Mouse (Mus musculus): ENCODE measurements around the gene Ubash3a. TPM values are rescaled to one million over a fixed set of nuclear protein-coding genes. Genes with fewer than 3 reads are reported as not detected.

Gene Ubash3a
- polyA plus RNA-seq, 1 experiment from 2014 or later, result not detected

- 69% methylated on average over 12 of the region's 12 CpGs for WGBS
- no peaks in the 10 kb centered on the region for H3K27me3 ChIP-seq (ENCODE audit: control insufficient read depth, insufficient read depth, low read length)
- ATAC-seq (ENCODE audit: low FRiP score, low TSS enrichment) (no peak), DNase-seq (no peak)
- no peak overlapping the region for H3K4me2 ChIP-seq (ENCODE audit: low read length)
- H3K27ac ChIP-seq (replicated peaks; ENCODE audit: low read depth, low read length), result no peak overlapping the region
- no peaks in the 10 kb centered on the region for H3K36me3 ChIP-seq (ENCODE audit: control insufficient read depth, insufficient read depth, low read length)
- H3K9ac ChIP-seq (replicated peaks; ENCODE audit: low read length), result no peak overlapping the region
- H3K4me1 ChIP-seq (ENCODE audit: control insufficient read depth, insufficient read depth, low read length), result no peaks in the 10 kb centered on the region
- no peak overlapping the region for H3K4me3 ChIP-seq (replicated peaks; ENCODE audit: low read depth, low read length)
- no peaks in the 10 kb centered on the region for H3K9me3 ChIP-seq (ENCODE audit: control insufficient read depth, low read length)
Measured at GRCm38 (mm10) chr17:31183180-31183974, 24.3 kb upstream of the Ubash3a start.

DNA sequence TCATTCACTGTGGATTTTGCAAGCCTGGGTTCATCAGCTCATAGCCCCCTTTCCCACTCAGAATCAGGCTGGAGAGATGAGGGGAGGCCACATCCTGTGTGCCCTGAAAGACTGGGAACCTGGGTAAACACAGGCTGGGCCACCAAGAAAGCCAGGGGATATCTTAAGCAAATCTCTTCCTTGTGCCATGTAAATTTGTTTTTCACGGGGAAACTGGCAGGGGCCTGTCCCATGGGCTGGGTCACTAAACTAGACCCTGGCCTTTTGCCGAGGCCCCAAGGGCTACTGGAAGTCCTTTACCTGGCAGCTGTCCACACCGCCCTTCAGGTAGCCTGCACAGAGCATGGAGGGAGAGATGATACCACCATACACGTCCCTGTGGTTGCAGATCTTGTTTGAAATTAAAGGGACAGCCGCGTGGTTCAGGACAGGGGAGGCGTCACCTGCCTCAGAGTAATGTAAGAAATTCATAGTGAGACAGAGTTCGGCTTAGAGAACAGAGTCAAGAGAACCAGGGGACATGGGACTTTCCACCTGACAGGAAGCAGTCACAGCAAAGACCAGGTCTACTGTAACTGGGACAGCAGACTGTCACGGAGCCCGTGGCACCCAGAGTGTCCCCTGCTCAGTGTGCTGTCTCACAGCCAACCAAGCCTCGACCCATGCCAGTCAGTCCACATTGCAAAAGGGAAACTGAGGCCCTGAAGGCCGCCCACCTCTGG lies 23.2 kb upstream of the Ubash3a start:
- no peak for ATAC-seq (ENCODE audit: low FRiP score, low TSS enrichment)
- 79% methylated on average over 12 of the region's 12 CpGs for WGBS
- H3K9me3 ChIP-seq (ENCODE audit: control insufficient read depth, low read length), result no peaks in the 10 kb centered on the region

GRCm38 (mm10) chr17:31187370-31187769 lies 20.3 kb upstream of the Ubash3a start:
- Histone ChIP-seq H3K27me3 (ENCODE audit: control insufficient read depth, insufficient read depth, low read length) (no peaks in the 10 kb centered on the region), H3K9ac (replicated peaks; ENCODE audit: low read length) (no peak overlapping the region), H3K4me1 (ENCODE audit: control insufficient read depth, insufficient read depth, low read length) (no peaks in the 10 kb centered on the region), H3K27ac (replicated peaks; ENCODE audit: low read depth, low read length) (no peak overlapping the region), H3K9me3 (ENCODE audit: control insufficient read depth, low read length) (no peaks in the 10 kb centered on the region), H3K4me3 (replicated peaks; ENCODE audit: low read depth, low read length) (no peak overlapping the region), H3K4me2 (ENCODE audit: low read length) (no peak overlapping the region), H3K36me3 (ENCODE audit: control insufficient read depth, insufficient read depth, low read length) (no peaks in the 10 kb centered on the region)
- ATAC-seq (ENCODE audit: low FRiP score, low TSS enrichment) (no peak), DNase-seq (peak; percentile 81)
- WGBS, result 33% methylated on average over 4 of the region's 4 CpGs

More for the DNA sequence above, 23.2 kb upstream of the Ubash3a start:
- no peak for DNase-seq
- H3K4me1 ChIP-seq (ENCODE audit: control insufficient read depth, insufficient read depth, low read length), result no peaks in the 10 kb centered on the region
- H3K9ac ChIP-seq (replicated peaks; ENCODE audit: low read length), result no peak overlapping the region
- H3K4me3 ChIP-seq (replicated peaks; ENCODE audit: low read depth, low read length), result no peak overlapping the region
- H3K4me2 ChIP-seq (ENCODE audit: low read length), result no peak overlapping the region
- H3K36me3 ChIP-seq (ENCODE audit: control insufficient read depth, insufficient read depth, low read length), result no peaks in the 10 kb centered on the region
- no peaks in the 10 kb centered on the region for H3K27me3 ChIP-seq (ENCODE audit: control insufficient read depth, insufficient read depth, low read length)
- H3K27ac ChIP-seq (replicated peaks; ENCODE audit: low read depth, low read length), result no peak overlapping the region

DNA sequence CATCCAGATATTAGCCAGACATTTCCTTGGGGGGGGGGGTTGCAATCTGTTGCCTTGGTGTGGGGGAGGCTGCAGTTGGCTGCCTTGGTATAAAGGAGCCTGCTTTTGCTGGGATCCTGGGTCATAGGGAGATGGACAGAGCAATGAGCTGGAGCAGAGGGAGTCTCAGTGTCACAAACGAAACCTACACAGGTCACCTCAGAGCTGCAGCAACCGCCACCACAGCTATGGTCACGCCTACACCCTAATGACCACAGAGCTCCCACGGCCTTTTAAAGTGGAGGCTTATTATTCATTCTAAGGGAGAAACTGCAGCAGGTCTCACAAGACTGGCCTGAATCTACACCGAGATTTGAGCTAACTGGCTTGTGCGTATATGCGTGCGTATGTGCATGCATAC lies 15.8 kb upstream of the Ubash3a start:
- Histone ChIP-seq H3K9me3 (ENCODE audit: control insufficient read depth, low read length) (no peaks in the 10 kb centered on the region), H3K4me3 (replicated peaks; ENCODE audit: low read depth, low read length) (no peak overlapping the region), H3K27ac (replicated peaks; ENCODE audit: low read depth, low read length) (no peak overlapping the region), H3K27me3 (ENCODE audit: control insufficient read depth, insufficient read depth, low read length) (no peaks in the 10 kb centered on the region), H3K4me1 (ENCODE audit: control insufficient read depth, insufficient read depth, low read length) (no peaks in the 10 kb centered on the region), H3K9ac (replicated peaks; ENCODE audit: low read length) (no peak overlapping the region), H3K4me2 (ENCODE audit: low read length) (no peak overlapping the region), H3K36me3 (ENCODE audit: control insufficient read depth, insufficient read depth, low read length) (no peaks in the 10 kb centered on the region)
- 73% methylated on average over 8 of the region's 8 CpGs for WGBS
- ATAC-seq (ENCODE audit: low FRiP score, low TSS enrichment) (no peak), DNase-seq (no peak)

DNA sequence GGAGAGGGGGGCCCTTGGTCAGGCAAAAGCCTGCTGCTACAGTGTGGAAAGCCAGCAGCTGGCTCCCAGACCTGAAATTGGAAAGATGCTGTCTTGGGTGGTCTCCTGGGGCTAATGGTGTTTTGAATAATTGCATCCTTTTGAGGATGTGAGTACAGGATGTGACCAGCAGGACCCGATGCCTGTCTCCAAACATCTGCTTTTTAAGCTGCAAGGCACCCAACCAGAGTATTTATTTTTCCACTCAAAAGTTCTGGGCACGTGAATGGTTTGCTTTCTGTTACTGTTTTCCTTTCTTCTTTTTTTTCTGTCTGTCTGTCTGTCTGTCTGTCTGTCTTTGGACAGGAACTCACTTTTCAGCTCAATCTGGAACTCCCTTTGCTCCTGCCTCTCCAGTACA lies 15.0 kb upstream of the Ubash3a start:
- 70% methylated on average over 2 of the region's 2 CpGs for WGBS
- DNase-seq (no peak), ATAC-seq (ENCODE audit: low FRiP score, low TSS enrichment) (no peak)
- Histone ChIP-seq H3K9ac (replicated peaks; ENCODE audit: low read length) (no peak overlapping the region), H3K9me3 (ENCODE audit: control insufficient read depth, low read length) (no peaks in the 10 kb centered on the region), H3K4me1 (ENCODE audit: control insufficient read depth, insufficient read depth, low read length) (no peaks in the 10 kb centered on the region), H3K27ac (replicated peaks; ENCODE audit: low read depth, low read length) (no peak overlapping the region), H3K36me3 (ENCODE audit: control insufficient read depth, insufficient read depth, low read length) (no peaks in the 10 kb centered on the region), H3K27me3 (ENCODE audit: control insufficient read depth, insufficient read depth, low read length) (no peaks in the 10 kb centered on the region), H3K4me3 (replicated peaks; ENCODE audit: low read depth, low read length) (no peak overlapping the region), H3K4me2 (ENCODE audit: low read length) (no peak overlapping the region)

DNA sequence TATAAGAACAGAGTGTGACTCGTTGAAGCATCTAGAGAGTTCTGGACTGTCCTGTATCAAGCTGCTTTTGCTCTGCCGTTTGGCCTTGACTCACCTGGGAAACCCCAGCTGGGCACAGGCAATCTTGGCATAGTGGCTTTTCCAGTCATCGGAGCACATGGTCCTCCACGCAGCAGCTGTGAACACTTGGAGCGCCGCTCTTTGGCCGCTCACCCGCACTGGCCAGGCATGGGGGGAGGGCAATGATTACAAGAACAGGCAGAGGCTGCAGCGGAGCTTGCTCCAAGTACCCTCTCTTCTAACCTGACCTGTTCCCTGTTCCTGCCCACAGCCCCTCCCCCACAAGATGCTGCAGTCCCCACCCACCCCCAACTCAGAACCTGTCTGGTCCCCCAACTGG lies 14.3 kb upstream of the Ubash3a start:
- no peak overlapping the region for H3K27ac ChIP-seq (replicated peaks; ENCODE audit: low read depth, low read length)
- no peak overlapping the region for H3K9ac ChIP-seq (replicated peaks; ENCODE audit: low read length)
- H3K4me2 ChIP-seq (ENCODE audit: low read length), result no peak overlapping the region
- 89% methylated on average over 9 of the region's 9 CpGs for WGBS
- no peaks in the 10 kb centered on the region for H3K36me3 ChIP-seq (ENCODE audit: control insufficient read depth, insufficient read depth, low read length)
- DNase-seq (no peak), ATAC-seq (ENCODE audit: low FRiP score, low TSS enrichment) (no peak)
- no peaks in the 10 kb centered on the region for H3K9me3 ChIP-seq (ENCODE audit: control insufficient read depth, low read length)
- no peaks in the 10 kb centered on the region for H3K27me3 ChIP-seq (ENCODE audit: control insufficient read depth, insufficient read depth, low read length)
- H3K4me1 ChIP-seq (ENCODE audit: control insufficient read depth, insufficient read depth, low read length), result no peaks in the 10 kb centered on the region
- no peak overlapping the region for H3K4me3 ChIP-seq (replicated peaks; ENCODE audit: low read depth, low read length)

GRCm38 (mm10) chr17:31195207-31195606 lies 12.5 kb upstream of the Ubash3a start:
- ATAC-seq (ENCODE audit: low FRiP score, low TSS enrichment), result no peak
- 72% methylated on average over 6 of the region's 6 CpGs for WGBS
- no peak for DNase-seq
- Histone ChIP-seq H3K4me3 (replicated peaks; ENCODE audit: low read depth, low read length) (no peak overlapping the region), H3K27me3 (ENCODE audit: control insufficient read depth, insufficient read depth, low read length) (no peaks in the 10 kb centered on the region), H3K36me3 (ENCODE audit: control insufficient read depth, insufficient read depth, low read length) (no peaks in the 10 kb centered on the region), H3K4me2 (ENCODE audit: low read length) (no peak overlapping the region), H3K4me1 (ENCODE audit: control insufficient read depth, insufficient read depth, low read length) (no peaks in the 10 kb centered on the region), H3K27ac (replicated peaks; ENCODE audit: low read depth, low read length) (no peak overlapping the region), H3K9ac (replicated peaks; ENCODE audit: low read length) (no peak overlapping the region), H3K9me3 (ENCODE audit: control insufficient read depth, low read length) (no peaks in the 10 kb centered on the region)

DNA sequence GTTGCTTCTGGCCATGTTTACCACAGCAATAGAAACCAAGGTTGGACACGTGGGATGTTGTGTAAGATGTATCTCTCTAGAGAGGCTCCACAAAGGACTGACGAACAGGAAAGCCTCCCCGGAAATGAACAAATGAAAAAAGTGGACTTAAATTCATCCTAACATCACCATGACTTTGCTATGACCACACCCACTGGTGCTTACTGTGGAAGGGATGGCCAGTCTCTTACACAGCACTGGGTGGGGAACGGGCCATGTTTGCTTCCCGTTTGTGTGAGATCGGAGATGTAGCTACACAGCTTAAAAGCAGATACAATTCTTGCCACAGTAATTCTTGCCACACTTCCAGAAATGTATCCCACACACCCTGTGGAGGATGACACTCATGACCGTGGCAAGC lies 11.4 kb upstream of the Ubash3a start:
- WGBS, result 89% methylated on average over 7 of the region's 7 CpGs
- Histone ChIP-seq H3K9me3 (ENCODE audit: control insufficient read depth, low read length) (no peaks in the 10 kb centered on the region), H3K27ac (replicated peaks; ENCODE audit: low read depth, low read length) (no peak overlapping the region), H3K9ac (replicated peaks; ENCODE audit: low read length) (no peak overlapping the region), H3K4me3 (replicated peaks; ENCODE audit: low read depth, low read length) (no peak overlapping the region), H3K4me2 (ENCODE audit: low read length) (no peak overlapping the region), H3K27me3 (ENCODE audit: control insufficient read depth, insufficient read depth, low read length) (no peaks in the 10 kb centered on the region), H3K4me1 (ENCODE audit: control insufficient read depth, insufficient read depth, low read length) (no peaks in the 10 kb centered on the region), H3K36me3 (ENCODE audit: control insufficient read depth, insufficient read depth, low read length) (no peaks in the 10 kb centered on the region)
- DNase-seq (no peak), ATAC-seq (ENCODE audit: low FRiP score, low TSS enrichment) (no peak)

DNA sequence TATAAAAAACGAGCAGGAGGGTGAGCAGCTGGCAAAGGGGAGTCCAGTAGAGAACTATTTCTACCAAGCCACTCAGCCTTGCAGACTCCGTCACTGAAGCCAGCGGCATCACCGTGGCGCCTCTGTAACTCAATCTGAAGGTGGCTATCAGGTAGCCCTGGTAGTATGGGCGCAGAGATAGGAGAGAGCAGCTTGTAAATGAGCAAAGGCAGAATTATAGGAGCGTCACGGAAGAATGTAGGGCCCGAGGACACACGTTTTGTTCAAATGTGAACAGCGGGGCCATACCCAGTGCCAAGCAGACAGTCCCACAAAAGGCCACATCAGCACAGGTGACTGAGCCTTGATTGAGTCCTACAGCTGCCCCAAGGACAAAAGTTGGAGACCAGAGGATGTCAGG lies 8.8 kb upstream of the Ubash3a start, which contains the start of gene Tmprss3:
Gene Tmprss3, minus strand, starts transcription at position 101 of the 400 bp plus-strand sequence.
- no peak within 1 kb of the TSS for H3K4me2 ChIP-seq (ENCODE audit: low read length)
- no peak within 1 kb of the TSS for H3K27ac ChIP-seq (replicated peaks; ENCODE audit: low read depth, low read length)
- no peaks in the 10 kb centered on the region for H3K36me3 ChIP-seq (ENCODE audit: control insufficient read depth, insufficient read depth, low read length)
- H3K9ac ChIP-seq (replicated peaks; ENCODE audit: low read length), result no peak within 1 kb of the TSS
- no peaks in the 10 kb centered on the region for H3K4me1 ChIP-seq (ENCODE audit: control insufficient read depth, insufficient read depth, low read length)
- H3K4me3 ChIP-seq (replicated peaks; ENCODE audit: low read depth, low read length), result no peak within 1 kb of the TSS
- no peaks in the 10 kb centered on the region for H3K9me3 ChIP-seq (ENCODE audit: control insufficient read depth, low read length)
- no peaks in the 10 kb centered on the region for H3K27me3 ChIP-seq (ENCODE audit: control insufficient read depth, insufficient read depth, low read length)
- no peak for DNase-seq
- ATAC-seq (ENCODE audit: low FRiP score, low TSS enrichment), result no peak
- WGBS, result 89% methylated on average over 11 of the region's 11 CpGs
